Mouse (Mus musculus) lung, embryonic 14.5 days (tissue): ENCODE data around the gene Armc6. TPM values are rescaled to one million over a fixed set of nuclear protein-coding genes. Genes with fewer than 3 reads are reported as not detected.

Source experiments
- ATAC-seq: fragments of 200-750 bp; cut with Nextera tagmentation; 2 replicates; pipeline ENCODE4 v1.8.0; 2017; ENCODE audit warnings: mild to moderate bottlenecking, moderate TSS enrichment, moderate library complexity; ENCODE audit not compliant: insufficient read depth
- DNase-seq: peaks from one replicate; pipeline ENCODE4 v3.0.0-alpha.2; 2015
- H3K27ac ChIP-seq: fragments of 300-500 bp; sonication (generic); 2 replicates; pipeline ENCODE4 v1.5.1; 2014; ENCODE audit warnings: low read depth, mild to moderate bottlenecking, moderate library complexity
- H3K27me3 ChIP-seq: fragments of 300-500 bp; sonication (generic); 2 replicates; pipeline ENCODE4 v1.6.1; 2014; ENCODE audit warnings: low read length, control low read depth; ENCODE audit not compliant: insufficient read depth
- H3K36me3 ChIP-seq: fragments of 300-500 bp; sonication (generic); 2 replicates; pipeline ENCODE4 v1.6.1; 2014; ENCODE audit warnings: control low read depth; ENCODE audit not compliant: insufficient read depth
- H3K4me1 ChIP-seq: fragments of 300-500 bp; sonication (generic); 2 replicates; pipeline ENCODE4 v1.6.1; 2014; ENCODE audit warnings: antibody characterized with exemption, control low read depth; ENCODE audit not compliant: insufficient read depth
- H3K4me2 ChIP-seq: fragments of 300-500 bp; sonication (generic); 2 replicates; pipeline ENCODE4 v1.6.1; 2014; ENCODE audit warnings: mild to moderate bottlenecking
- H3K4me3 ChIP-seq: fragments of 300-500 bp; sonication (generic); 2 replicates; pipeline ENCODE4 v1.5.1; 2014; ENCODE audit warnings: low read depth, low read length
- H3K9ac ChIP-seq: fragments of 300-500 bp; sonication (generic); 2 replicates; pipeline ENCODE4 v1.6.1; 2014
- H3K9me3 ChIP-seq: fragments of 300-500 bp; sonication (generic); 2 replicates; pipeline ENCODE4 v1.6.1; 2016; ENCODE audit warnings: low read depth, low read length, control low read depth
- CTCF ChIP-seq: IDR thresholded peaks from 2 replicates; pipeline ENCODE4 v1.5.1; 2016; ENCODE audit warnings: antibody characterized with exemption, low read depth
- WGBS: fragments of 180-500 bp; shearing (Covaris S2); extraction: QIAGEN DNeasy Blood & Tissue Kit; methylation state at CpG from one replicate; pipeline ENCODE4 v1.1.7; 2014; 5-methylcytosine and 5-hydroxymethylcytosine counted together
- polyA plus RNA-seq: library from polyadenylated mRNA; unstranded; fragments of >200 nt; fragmentation: Nextera tagmentation; extraction: Ambion mirVana; gene quantifications from 2 replicates; pipeline ENCODE4 v1.2.1, GENCODE M21; 2014

The Armc6 gene
- polyA plus RNA-seq, 1 experiment from 2014 or later, result 28.6 TPM

GRCm38 (mm10) chr8:70181212-70181902, 52.9 kb downstream of the Armc6 start:
- no peak overlapping the region for H3K9ac ChIP-seq
- no peaks in the 10 kb centered on the region for H3K4me1 ChIP-seq
- H3K36me3 ChIP-seq, result peaks cover 53% of the 10 kb centered on the region; the same call in 1 of the 2 replicates
- H3K4me3 ChIP-seq, result no peak overlapping the region
- no peak overlapping the region for H3K4me2 ChIP-seq
- no peak overlapping the region for H3K27ac ChIP-seq
- 71% methylated on average over 16 of the region's 16 CpGs for WGBS
- no peaks in the 10 kb centered on the region for H3K9me3 ChIP-seq
- ATAC-seq (no peak), DNase-seq (no peak)
- TF ChIP-seq CTCF, result no peak
- no peaks in the 10 kb centered on the region for H3K27me3 ChIP-seq

DNA sequence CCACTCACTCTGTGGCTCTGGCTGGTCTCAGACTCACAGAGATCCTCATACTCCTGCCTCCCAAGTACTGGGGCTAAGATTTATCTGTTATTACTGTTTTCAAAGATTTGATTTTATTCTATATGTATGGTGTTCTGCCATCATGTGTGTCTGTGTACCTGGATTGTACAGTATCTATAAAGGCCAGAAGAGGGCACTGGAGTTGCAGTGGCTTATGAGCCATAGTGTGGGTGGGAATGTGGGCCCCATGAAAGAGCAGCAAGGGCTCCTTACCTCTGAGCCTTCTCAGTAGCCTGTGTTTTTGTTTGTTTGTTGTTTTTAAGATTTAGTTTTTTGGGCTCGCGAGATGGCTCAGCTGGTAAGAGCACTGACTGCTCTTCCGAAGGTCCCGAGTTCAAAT, 55.2 kb downstream of the Armc6 start:
- DNase-seq (peak; percentile 15), ATAC-seq (no peak)
- Histone ChIP-seq H3K4me3 (no peak overlapping the region), H3K9me3 (no peaks in the 10 kb centered on the region), H3K27ac (no peak overlapping the region), H3K4me2 (no peak overlapping the region), H3K27me3 (no peaks in the 10 kb centered on the region), H3K4me1 (no peaks in the 10 kb centered on the region), H3K36me3 (peaks cover 55% of the 10 kb centered on the region), H3K9ac (no peak overlapping the region)
- WGBS, result 92% methylated on average over 4 of the region's 4 CpGs
- TF ChIP-seq CTCF, result peak; percentile 57

DNA sequence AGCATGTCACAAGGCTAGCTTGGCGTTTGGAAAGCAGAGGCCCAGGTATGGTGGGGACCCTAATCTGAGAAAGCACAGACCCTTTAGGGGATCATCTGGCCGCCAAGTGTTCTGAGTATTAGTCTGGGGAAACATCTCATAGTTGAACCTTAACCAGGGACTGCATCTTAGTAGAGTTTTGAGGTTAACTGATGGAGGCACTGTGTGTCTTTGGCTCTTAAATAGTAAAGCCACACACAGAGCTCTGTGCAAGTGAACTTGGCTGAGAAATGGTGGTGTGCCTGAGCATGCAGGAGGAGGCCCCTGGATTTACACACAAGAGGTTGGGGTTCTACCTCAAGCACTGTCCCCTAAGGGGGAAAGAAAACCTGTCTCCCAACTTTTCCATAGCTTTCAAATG, 56.0 kb downstream of the Armc6 start:
- Histone ChIP-seq H3K4me2 (no peak overlapping the region), H3K9me3 (no peaks in the 10 kb centered on the region), H3K36me3 (peaks cover 58% of the 10 kb centered on the region), H3K4me1 (0 out of 2 replicates have a peak, but pooled peaks cover 6% of the 10 kb centered on the region), H3K9ac (no peak overlapping the region), H3K27me3 (no peaks in the 10 kb centered on the region), H3K4me3 (no peak overlapping the region), H3K27ac (no peak overlapping the region)
- ATAC-seq (no peak), DNase-seq (no peak)
- WGBS, result 83% methylated on average over 2 of the region's 2 CpGs
- TF ChIP-seq CTCF, result no peak

GRCm38 (mm10) chr8:70174079-70174478, 60.2 kb downstream of the Armc6 start:
- H3K27me3 ChIP-seq, result no peaks in the 10 kb centered on the region
- H3K4me2 ChIP-seq, result 0 out of 2 replicates have a peak overlapping the region, but pooled peaks have one; percentile 29
- ATAC-seq (no peak), DNase-seq (peak; percentile 53)
- 0 out of 2 replicates have a peak, but pooled peaks cover 6% of the 10 kb centered on the region for H3K4me1 ChIP-seq
- no peak for TF ChIP-seq CTCF
- no peak overlapping the region for H3K27ac ChIP-seq
- H3K9ac ChIP-seq, result peak overlapping the region; percentile 13
- H3K36me3 ChIP-seq, result peaks cover 26% of the 10 kb centered on the region
- H3K4me3 ChIP-seq, result no peak overlapping the region
- 70% methylated on average over 7 of the region's 7 CpGs for WGBS
- H3K9me3 ChIP-seq, result no peaks in the 10 kb centered on the region

- H3K4me1 ChIP-seq, result 0 out of 2 replicates have a peak, but pooled peaks cover 6% of the 10 kb centered on the region
- no peaks in the 10 kb centered on the region for H3K27me3 ChIP-seq
- TF ChIP-seq CTCF, result no peak
- DNase-seq, result no peak
- WGBS, result 81% methylated on average over 5 of the region's 5 CpGs
- no peak overlapping the region; the same call in 1 of the 2 replicates for H3K4me3 ChIP-seq
- H3K4me2 ChIP-seq, result peak overlapping the region; percentile 63
- H3K9me3 ChIP-seq, result no peaks in the 10 kb centered on the region
- peaks cover 24% of the 10 kb centered on the region for H3K36me3 ChIP-seq
- no peak for ATAC-seq
- no peak overlapping the region for H3K9ac ChIP-seq
- no peak overlapping the region for H3K27ac ChIP-seq
Measured at GRCm38 (mm10) chr8:70173320-70173719, 60.9 kb downstream of the Armc6 start.

- H3K4me2 ChIP-seq, result peak within 1 kb of the TSS; percentile 63
- H3K4me3 ChIP-seq, result peak within 1 kb of the TSS; percentile 69
- no peak within 1 kb of the TSS for H3K27ac ChIP-seq
- WGBS, result 3% methylated on average over 27 of the region's 27 CpGs
- 0 out of 2 replicates have a peak, but pooled peaks cover 6% of the 10 kb centered on the region for H3K4me1 ChIP-seq
- no peak for TF ChIP-seq CTCF
- DNase-seq (peak; percentile 97), ATAC-seq (peak; percentile 98)
- no peaks in the 10 kb centered on the region for H3K9me3 ChIP-seq
- peak within 1 kb of the TSS; percentile 79 for H3K9ac ChIP-seq
- peaks cover 14% of the 10 kb centered on the region for H3K36me3 ChIP-seq
- peaks cover 1% of the 10 kb centered on the region; the same call in 1 of the 2 replicates for H3K27me3 ChIP-seq
Measured at GRCm38 (mm10) chr8:70172043-70172681, 62.1 kb downstream of the Armc6 start, which contains the start of gene Tmem161a. Gene Tmem161a, plus strand, starts transcription at chr8:70172356.

DNA sequence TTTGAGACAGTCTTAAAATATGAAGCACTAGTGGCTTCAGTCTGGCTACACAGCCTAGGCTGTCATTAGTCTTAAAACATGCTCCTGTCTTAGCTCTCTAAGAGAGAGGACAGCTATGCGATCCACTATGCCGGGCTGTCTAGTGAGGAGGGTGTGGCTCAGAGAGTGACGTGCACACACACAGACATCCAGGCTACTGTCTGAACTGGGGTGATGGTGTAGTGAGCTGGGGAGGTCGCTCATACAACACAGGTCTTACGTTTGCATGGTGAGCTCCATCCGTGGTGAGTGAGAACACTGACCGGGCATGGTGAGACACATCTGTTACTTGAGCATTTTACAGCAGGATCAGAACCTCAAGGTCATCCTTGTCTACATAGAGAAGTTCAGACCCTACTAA, 63.0 kb downstream of the Armc6 start:
- no peak overlapping the region for H3K4me3 ChIP-seq
- peaks cover 5% of the 10 kb centered on the region; the same call in 1 of the 2 replicates for H3K27me3 ChIP-seq
- DNase-seq (no peak), ATAC-seq (no peak)
- H3K4me1 ChIP-seq, result 0 out of 2 replicates have a peak, but pooled peaks cover 6% of the 10 kb centered on the region
- H3K4me2 ChIP-seq, result peak overlapping the region; percentile 63
- H3K27ac ChIP-seq, result no peak overlapping the region
- peaks cover 7% of the 10 kb centered on the region for H3K36me3 ChIP-seq
- WGBS, result 87% methylated on average over 7 of the region's 7 CpGs
- H3K9me3 ChIP-seq, result no peaks in the 10 kb centered on the region
- H3K9ac ChIP-seq, result no peak overlapping the region
- no peak for TF ChIP-seq CTCF
